Mouse (Mus musculus): ENCODE data around the gene Prss41. TPM values are rescaled to one million over a fixed set of nuclear protein-coding genes. Genes with fewer than 3 reads are reported as not detected.

Gene Prss41
- polyA plus RNA-seq, 1 experiment from 2014 or later: 1.3 TPM

GRCm38 (mm10) chr17:23853292-23853691 is 9.3 kb upstream of the Prss41 start:
- H3K4me3 ChIP-seq: no peak overlapping the region
- WGBS: 37% methylated on average over 5 of the region's 5 CpGs
- H3K4me2 ChIP-seq: no peak overlapping the region
- H3K36me3 ChIP-seq: no peaks in the 10 kb centered on the region
- H3K27me3 ChIP-seq: no peaks in the 10 kb centered on the region
- no peaks in the 10 kb centered on the region for H3K4me1 ChIP-seq
- peak; percentile 20; the same call in 1 of the 2 replicates for ATAC-seq (ENCODE audit: borderline replicate concordance, extremely low read depth, low FRiP score, low TSS enrichment)
- H3K9me3 ChIP-seq: no peaks in the 10 kb centered on the region
- no peak overlapping the region for H3K9ac ChIP-seq
- no peak overlapping the region for H3K27ac ChIP-seq

GRCm38 (mm10) chr17:23850853-23851749 is 7.1 kb upstream of the Prss41 start:
- no peaks in the 10 kb centered on the region for H3K9me3 ChIP-seq
- no peak for ATAC-seq (ENCODE audit: borderline replicate concordance, extremely low read depth, low FRiP score, low TSS enrichment)
- H3K27ac ChIP-seq: no peak overlapping the region
- no peak overlapping the region for H3K9ac ChIP-seq
- no peaks in the 10 kb centered on the region for H3K27me3 ChIP-seq
- no peaks in the 10 kb centered on the region for H3K36me3 ChIP-seq
- no peak overlapping the region for H3K4me2 ChIP-seq
- 42% methylated on average over 18 of the region's 19 CpGs for WGBS
- H3K4me3 ChIP-seq: no peak overlapping the region
- H3K4me1 ChIP-seq: no peaks in the 10 kb centered on the region

- no peaks in the 10 kb centered on the region for H3K27me3 ChIP-seq
- no peaks in the 10 kb centered on the region for H3K36me3 ChIP-seq
- WGBS: 62% methylated on average over 2 of the region's 2 CpGs
- no peak overlapping the region for H3K4me3 ChIP-seq
- ATAC-seq (ENCODE audit: borderline replicate concordance, extremely low read depth, low FRiP score, low TSS enrichment): no peak
- H3K27ac ChIP-seq: no peak overlapping the region
- H3K9ac ChIP-seq: no peak overlapping the region
- H3K4me1 ChIP-seq: no peaks in the 10 kb centered on the region
- H3K9me3 ChIP-seq: no peaks in the 10 kb centered on the region
- H3K4me2 ChIP-seq: no peak overlapping the region
These were observed 6.1 kb upstream of the Prss41 start for GRCm38 (mm10) chr17:23850028-23850427.

- peak; percentile 53; the same call in 1 of the 2 replicates for ATAC-seq (ENCODE audit: borderline replicate concordance, extremely low read depth, low FRiP score, low TSS enrichment)
- Histone ChIP-seq H3K27ac (no peak overlapping the region), H3K4me3 (no peak overlapping the region), H3K36me3 (no peaks in the 10 kb centered on the region), H3K9me3 (no peaks in the 10 kb centered on the region), H3K9ac (no peak overlapping the region), H3K4me2 (peak overlapping the region; percentile 42), H3K4me1 (no peaks in the 10 kb centered on the region), H3K27me3 (0 out of 2 replicates have a peak, but pooled peaks cover 4% of the 10 kb centered on the region)
- WGBS: 49% methylated on average over 23 of the region's 23 CpGs
These were observed 696 bp downstream of the Prss41 start for GRCm38 (mm10) chr17:23843141-23843811.

GRCm38 (mm10) chr17:23841145-23841544 is 2.8 kb downstream of the Prss41 start:
- Histone ChIP-seq H3K4me1 (no peaks in the 10 kb centered on the region), H3K9ac (no peak overlapping the region), H3K4me2 (no peak overlapping the region), H3K27ac (no peak overlapping the region), H3K4me3 (no peak overlapping the region), H3K9me3 (no peaks in the 10 kb centered on the region), H3K36me3 (no peaks in the 10 kb centered on the region), H3K27me3 (0 out of 2 replicates have a peak, but pooled peaks cover 4% of the 10 kb centered on the region)
- 0 out of 2 replicates have a peak, but pooled peaks have one; percentile 31 for ATAC-seq (ENCODE audit: borderline replicate concordance, extremely low read depth, low FRiP score, low TSS enrichment)
- 34% methylated on average over 4 of the region's 4 CpGs for WGBS

- no peaks in the 10 kb centered on the region for H3K4me1 ChIP-seq
- H3K4me2 ChIP-seq: no peak within 1 kb of the TSS
- H3K4me3 ChIP-seq: no peak within 1 kb of the TSS
- no peaks in the 10 kb centered on the region for H3K9me3 ChIP-seq
- no peak for ATAC-seq (ENCODE audit: borderline replicate concordance, extremely low read depth, low FRiP score, low TSS enrichment)
- no peaks in the 10 kb centered on the region for H3K36me3 ChIP-seq
- no peak within 1 kb of the TSS for H3K9ac ChIP-seq
- H3K27me3 ChIP-seq: peaks cover 21% of the 10 kb centered on the region
- 75% methylated on average over 8 of the region's 8 CpGs for WGBS
- H3K27ac ChIP-seq: no peak within 1 kb of the TSS
These were observed 7.9 kb downstream of the Prss41 start, which contains the start of gene Prss33 for GRCm38 (mm10) chr17:23836006-23836575. Prss33 (minus strand) TSS chr17:23836056.

GRCm38 (mm10) chr17:23831201-23831600 is 12.8 kb downstream of the Prss41 start:
- no peaks in the 10 kb centered on the region for H3K9me3 ChIP-seq
- peaks cover 8% of the 10 kb centered on the region for H3K36me3 ChIP-seq
- no peak overlapping the region for H3K4me3 ChIP-seq
- ATAC-seq (ENCODE audit: borderline replicate concordance, extremely low read depth, low FRiP score, low TSS enrichment): no peak
- H3K27ac ChIP-seq: no peak overlapping the region
- peaks cover 21% of the 10 kb centered on the region for H3K27me3 ChIP-seq
- H3K4me2 ChIP-seq: no peak overlapping the region
- H3K4me1 ChIP-seq: peaks cover 16% of the 10 kb centered on the region
- WGBS: 96% methylated on average over 1 of the region's 1 CpGs
- no peak overlapping the region for H3K9ac ChIP-seq

- Histone ChIP-seq H3K9me3 (no peaks in the 10 kb centered on the region), H3K9ac (peak within 1 kb of the TSS; percentile 73), H3K36me3 (peaks cover 28% of the 10 kb centered on the region), H3K4me2 (peak within 1 kb of the TSS; percentile 71), H3K27me3 (peaks cover 21% of the 10 kb centered on the region), H3K4me3 (peak within 1 kb of the TSS; percentile 75), H3K4me1 (peaks cover 16% of the 10 kb centered on the region), H3K27ac (peak within 1 kb of the TSS; percentile 93)
- peak; percentile 93 for ATAC-seq (ENCODE audit: borderline replicate concordance, extremely low read depth, low FRiP score, low TSS enrichment)
- WGBS: under 1% methylated on average over 38 of the region's 42 CpGs
These were observed 14.8 kb downstream of the Prss41 start, which contains the start of gene Elob for GRCm38 (mm10) chr17:23829064-23829619. Elob (minus strand) TSS chr17:23829136.

- Histone ChIP-seq H3K9ac (peak overlapping the region; percentile 73), H3K9me3 (no peaks in the 10 kb centered on the region), H3K27ac (peak overlapping the region; percentile 79), H3K4me2 (peak overlapping the region; percentile 71), H3K36me3 (peaks cover 35% of the 10 kb centered on the region), H3K4me3 (peak overlapping the region; percentile 75), H3K27me3 (peaks cover 16% of the 10 kb centered on the region), H3K4me1 (peaks cover 16% of the 10 kb centered on the region)
- ATAC-seq (ENCODE audit: borderline replicate concordance, extremely low read depth, low FRiP score, low TSS enrichment): peak; percentile 70
- WGBS: 0% methylated on average over 47 of the region's 47 CpGs
These were observed 15.5 kb downstream of the Prss41 start for GRCm38 (mm10) chr17:23828271-23829001.

GRCm38 (mm10) chr17:23825591-23825990 is 18.4 kb downstream of the Prss41 start:
- H3K4me3 ChIP-seq: no peak overlapping the region
- H3K4me1 ChIP-seq: peaks cover 16% of the 10 kb centered on the region
- no peak overlapping the region for H3K27ac ChIP-seq
- no peak overlapping the region for H3K4me2 ChIP-seq
- 75% methylated on average over 4 of the region's 4 CpGs for WGBS
- H3K9ac ChIP-seq: no peak overlapping the region
- no peak for ATAC-seq (ENCODE audit: borderline replicate concordance, extremely low read depth, low FRiP score, low TSS enrichment)
- H3K36me3 ChIP-seq: peaks cover 63% of the 10 kb centered on the region
- H3K27me3 ChIP-seq: no peaks in the 10 kb centered on the region
- no peaks in the 10 kb centered on the region for H3K9me3 ChIP-seq

GRCm38 (mm10) chr17:23823614-23824013 is 20.4 kb downstream of the Prss41 start:
- ATAC-seq (ENCODE audit: borderline replicate concordance, extremely low read depth, low FRiP score, low TSS enrichment): no peak
- WGBS: 88% methylated on average over 12 of the region's 12 CpGs

More at GRCm38 (mm10) chr17:23823614-23824013, 20.4 kb downstream of the Prss41 start:
- peaks cover 82% of the 10 kb centered on the region for H3K36me3 ChIP-seq
- H3K9me3 ChIP-seq: peaks cover 5% of the 10 kb centered on the region; the same call in 1 of the 2 replicates
- H3K9ac ChIP-seq: no peak overlapping the region
- H3K27ac ChIP-seq: no peak overlapping the region
- H3K4me1 ChIP-seq: peaks cover 16% of the 10 kb centered on the region
- no peaks in the 10 kb centered on the region for H3K27me3 ChIP-seq
- no peak overlapping the region for H3K4me2 ChIP-seq
- H3K4me3 ChIP-seq: no peak overlapping the region
